Mouse (Mus musculus): Measurements from ENCODE around the gene 2700081O15Rik.

The 2700081O15Rik gene

DNA sequence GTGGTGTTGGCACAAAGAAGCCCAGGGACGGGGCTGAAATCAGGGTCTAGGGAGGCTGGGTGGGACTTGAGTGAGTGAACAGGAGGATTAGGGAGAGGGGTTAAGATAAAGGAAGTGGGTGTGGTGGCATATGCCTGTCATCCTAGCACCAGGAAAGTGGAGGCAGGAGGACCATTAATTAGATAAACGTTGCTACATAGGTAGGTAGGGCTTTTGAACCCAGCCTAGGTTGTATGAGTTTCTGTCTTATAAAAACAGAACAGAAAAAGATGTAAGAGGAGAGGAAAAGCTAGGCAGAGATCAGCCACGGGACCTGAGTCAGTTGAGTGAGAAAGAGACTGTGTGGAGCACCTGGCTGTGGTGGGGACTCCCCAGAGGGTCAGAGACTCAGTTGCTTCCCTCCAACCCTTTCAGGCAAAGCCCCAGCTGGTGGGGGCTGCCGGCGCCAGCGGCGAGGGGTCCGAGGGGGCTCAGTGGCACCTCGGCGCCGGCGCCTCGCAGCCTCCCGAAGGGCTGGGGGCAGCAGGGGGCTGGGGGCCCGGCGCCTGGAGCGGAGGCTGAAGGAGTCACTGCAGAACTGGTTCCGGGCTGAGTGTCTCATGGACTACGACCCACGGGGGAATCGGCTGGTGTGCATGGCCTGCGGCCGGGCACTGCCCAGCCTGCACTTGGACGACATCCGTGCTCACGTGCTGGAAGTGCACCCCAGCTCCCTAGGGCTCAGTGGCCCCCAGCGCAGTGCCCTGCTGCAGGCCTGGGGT is 3.6 kb downstream of the 2700081O15Rik start:
- no peak for DNase-seq (ENCODE audit: low spot score in 2 of 2)

- peak in 1 of 2 experiments; percentile 56 for DNase-seq (ENCODE audit: low spot score in 2 of 2)
Measured at GRCm38 (mm10) chr19:7421602-7422591, 4.5 kb downstream of the 2700081O15Rik start.

GRCm38 (mm10) chr19:7422656-7423027 is 5.2 kb downstream of the 2700081O15Rik start:
- DNase-seq (ENCODE audit: low spot score in 2 of 2): no peak

- DNase-seq (ENCODE audit: low spot score in 2 of 2): peak; percentile 87 to 89
Measured at GRCm38 (mm10) chr19:7423028-7423655, 5.7 kb downstream of the 2700081O15Rik start.

DNA sequence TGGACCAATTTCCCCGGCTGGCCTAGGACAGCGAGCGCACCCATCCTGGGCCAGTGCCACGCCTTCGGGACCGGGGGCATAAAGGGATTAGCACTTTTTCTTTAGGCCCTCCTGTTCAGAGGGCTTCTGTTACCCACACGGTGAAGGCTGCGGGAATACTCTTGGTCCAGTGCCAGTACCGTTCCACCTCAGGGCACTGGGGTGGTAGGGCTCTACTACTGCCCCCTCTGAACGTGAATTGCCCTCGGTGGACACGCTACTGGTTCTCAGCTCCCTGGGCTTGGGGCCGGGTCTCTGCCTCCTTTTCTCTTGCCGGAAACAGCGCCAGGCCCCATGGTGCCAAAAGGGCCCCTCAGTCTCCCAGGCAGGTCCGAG is 6.2 kb downstream of the 2700081O15Rik start:
- DNase-seq (ENCODE audit: low spot score in 2 of 2): no peak

GRCm38 (mm10) chr19:7424131-7424530 is 6.7 kb downstream of the 2700081O15Rik start:
- DNase-seq (ENCODE audit: low spot score in 2 of 2): no peak

GRCm38 (mm10) chr19:7424590-7425397 is 7.4 kb downstream of the 2700081O15Rik start:
- DNase-seq (ENCODE audit: low spot score in 2 of 2): no peak

GRCm38 (mm10) chr19:7425398-7425775 is 8.0 kb downstream of the 2700081O15Rik start:
- no peak for DNase-seq (ENCODE audit: low spot score in 2 of 2)

GRCm38 (mm10) chr19:7434887-7435286 is 17.5 kb downstream of the 2700081O15Rik start:
- DNase-seq (ENCODE audit: low spot score in 2 of 2): no peak

- DNase-seq (ENCODE audit: low spot score in 2 of 2): no peak
Measured at GRCm38 (mm10) chr19:7436061-7436970, 18.9 kb downstream of the 2700081O15Rik start.

DNA sequence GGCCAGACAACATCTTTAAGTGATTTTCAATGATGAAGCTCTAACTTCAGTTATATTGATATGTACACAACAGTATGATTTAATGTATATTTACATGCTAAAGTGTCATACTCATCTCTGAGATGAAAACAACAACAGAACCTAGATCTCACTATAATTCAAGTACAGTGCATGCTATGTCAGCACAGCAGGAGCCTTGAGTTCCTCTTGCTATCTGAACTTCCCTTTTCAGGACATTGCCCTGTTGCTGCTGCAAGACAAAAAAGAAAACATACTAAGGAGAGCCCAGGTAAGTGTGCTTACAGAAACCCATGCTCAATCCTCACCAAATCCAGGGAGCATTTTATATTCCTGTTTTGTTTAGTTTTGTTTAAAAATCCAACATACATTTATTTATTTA is 20.9 kb downstream of the 2700081O15Rik start:
- no peak for DNase-seq (ENCODE audit: low spot score in 2 of 2)

- no peak for DNase-seq (ENCODE audit: low spot score in 2 of 2)
Measured at GRCm38 (mm10) chr19:7441493-7441892, 24.1 kb downstream of the 2700081O15Rik start.

GRCm38 (mm10) chr19:7445105-7445504 is 27.7 kb downstream of the 2700081O15Rik start:
- no peak for DNase-seq (ENCODE audit: low spot score in 2 of 2)

- no peak for DNase-seq (ENCODE audit: low spot score in 2 of 2)
Measured at GRCm38 (mm10) chr19:7445596-7445995, 28.2 kb downstream of the 2700081O15Rik start.

DNA sequence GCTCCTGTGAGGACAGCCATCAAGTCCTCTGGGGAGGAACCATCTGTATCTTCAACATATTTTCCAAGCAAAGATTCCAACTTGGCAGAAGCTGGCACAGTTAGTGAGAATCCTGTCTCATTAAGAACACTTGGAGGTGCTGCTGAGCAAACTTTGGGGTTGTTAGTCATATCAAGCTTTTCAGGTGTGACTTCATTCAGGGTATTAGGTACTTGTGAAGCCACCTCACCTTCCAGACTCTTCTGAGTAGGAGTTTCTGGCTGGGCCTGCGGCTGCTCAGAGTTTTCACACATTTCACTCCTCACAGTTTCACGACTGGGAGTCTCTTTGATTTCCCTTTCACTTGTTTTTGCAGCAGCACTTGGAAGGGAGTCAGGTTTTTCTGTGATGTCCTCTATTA is 39.4 kb downstream of the 2700081O15Rik start:
- no peak for DNase-seq (ENCODE audit: low spot score in 2 of 2)

- DNase-seq (ENCODE audit: low spot score in 2 of 2): no peak
Measured at GRCm38 (mm10) chr19:7458901-7459300, 41.5 kb downstream of the 2700081O15Rik start.

DNA sequence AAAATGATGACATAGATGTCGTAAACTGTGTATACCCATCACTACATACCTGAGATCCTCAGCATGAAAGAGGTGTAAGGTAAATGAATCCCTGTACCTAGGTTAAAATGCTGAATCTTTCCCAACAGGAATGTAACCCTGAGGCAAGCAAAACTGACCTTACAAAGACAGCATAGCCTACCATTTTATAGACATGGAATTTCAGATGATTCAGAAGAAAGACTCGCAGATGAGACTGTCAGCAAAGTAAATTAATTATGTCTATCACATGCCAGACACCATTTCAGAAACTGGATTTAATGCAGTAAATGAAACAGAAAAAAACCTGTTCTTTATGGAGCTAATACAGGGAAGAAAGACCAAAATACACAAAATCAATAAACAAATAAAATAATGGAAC is 41.9 kb downstream of the 2700081O15Rik start:
- no peak for DNase-seq (ENCODE audit: low spot score in 2 of 2)

DNA sequence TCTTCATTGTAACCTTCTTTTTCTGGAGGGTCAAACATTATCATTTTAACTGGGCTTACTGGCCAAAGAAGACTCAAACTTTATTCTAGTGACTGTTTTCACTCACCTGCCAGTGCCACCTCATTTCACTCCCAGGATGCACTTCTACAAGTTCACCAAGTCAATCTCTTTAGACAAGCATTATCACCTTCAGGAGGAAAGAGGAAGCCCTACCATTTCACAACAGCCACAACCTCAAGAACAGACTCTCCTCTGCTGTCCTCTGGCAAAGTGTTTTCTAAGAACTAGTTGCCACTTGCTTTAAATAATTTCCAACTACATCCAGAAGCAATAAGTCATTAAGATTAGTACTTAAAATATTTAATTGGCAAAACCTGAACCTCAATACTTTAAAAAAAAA is 50.5 kb downstream of the 2700081O15Rik start:
- no peak for DNase-seq (ENCODE audit: low spot score in 2 of 2)

- DNase-seq (ENCODE audit: low spot score in 2 of 2): no peak
Measured at GRCm38 (mm10) chr19:7470643-7471042, 53.2 kb downstream of the 2700081O15Rik start.
